Mouse (Mus musculus) brain, embryonic 14.5 days (tissue): ENCODE measurements around the gene Cald1.

Experiments
- CTCF ChIP-seq: fragments of 200-500 bp; IDR thresholded peaks from 2 replicates; pipeline ENCODE4 v1.5.1; 2012; ENCODE audit warnings: inconsistent platforms, mild to moderate bottlenecking, moderate library complexity, borderline replicate concordance; ENCODE audit not compliant: insufficient read depth, insufficient read length; ENCODE audit errors: extremely low read depth
- POLR2A ChIP-seq: fragments of 200-500 bp; IDR thresholded peaks from 2 replicates; pipeline ENCODE4 v1.6.1; 2012; ENCODE audit warnings: mild to moderate bottlenecking, inconsistent platforms, borderline replicate concordance; ENCODE audit not compliant: poor library complexity, insufficient read depth, insufficient read length, severe bottlenecking; ENCODE audit errors: extremely low read depth

DNA sequence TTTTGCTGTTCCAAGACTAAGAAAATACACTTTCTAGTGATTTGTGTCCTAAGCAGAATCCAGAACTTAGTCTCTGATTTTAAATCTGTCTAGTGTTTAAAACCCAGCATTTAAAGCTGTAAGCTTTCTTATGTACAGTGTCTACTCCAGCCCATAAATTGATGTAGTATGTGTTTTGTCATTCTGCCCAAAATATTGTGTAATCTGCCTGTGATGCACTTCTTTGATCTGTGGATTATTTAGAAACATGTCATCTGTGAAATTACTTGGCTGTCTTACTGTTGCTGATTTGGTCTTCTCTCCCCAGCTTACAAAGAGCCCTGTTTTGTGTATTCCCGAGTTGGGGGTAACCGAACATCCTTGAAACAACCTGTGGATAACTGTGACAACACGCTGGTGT lies 199.6 kb downstream of the Cald1 start:
- TF ChIP-seq CTCF, result no peak
- no peak for TF ChIP-seq POLR2A
